Mouse (Mus musculus) G1E-ER4 (cell line): ENCODE data around the gene Medag. TPM values are rescaled to one million over a fixed set of nuclear protein-coding genes. Genes with fewer than 3 reads are reported as not detected.

Experiments used
- GATA1 ChIP-seq: IDR thresholded peaks from one replicate; pipeline ENCODE4 v1.8.0; 2012; ENCODE audit warnings: low read length, inconsistent platforms
- polyA plus RNA-seq: library from polyadenylated mRNA; stranded (reverse); fragments of >175 nt; gene quantifications from 2 replicates; pipeline ENCODE4 v1.2.3, GENCODE M21; 2012

Gene Medag
- not detected in 2 replicates for polyA plus RNA-seq

DNA sequence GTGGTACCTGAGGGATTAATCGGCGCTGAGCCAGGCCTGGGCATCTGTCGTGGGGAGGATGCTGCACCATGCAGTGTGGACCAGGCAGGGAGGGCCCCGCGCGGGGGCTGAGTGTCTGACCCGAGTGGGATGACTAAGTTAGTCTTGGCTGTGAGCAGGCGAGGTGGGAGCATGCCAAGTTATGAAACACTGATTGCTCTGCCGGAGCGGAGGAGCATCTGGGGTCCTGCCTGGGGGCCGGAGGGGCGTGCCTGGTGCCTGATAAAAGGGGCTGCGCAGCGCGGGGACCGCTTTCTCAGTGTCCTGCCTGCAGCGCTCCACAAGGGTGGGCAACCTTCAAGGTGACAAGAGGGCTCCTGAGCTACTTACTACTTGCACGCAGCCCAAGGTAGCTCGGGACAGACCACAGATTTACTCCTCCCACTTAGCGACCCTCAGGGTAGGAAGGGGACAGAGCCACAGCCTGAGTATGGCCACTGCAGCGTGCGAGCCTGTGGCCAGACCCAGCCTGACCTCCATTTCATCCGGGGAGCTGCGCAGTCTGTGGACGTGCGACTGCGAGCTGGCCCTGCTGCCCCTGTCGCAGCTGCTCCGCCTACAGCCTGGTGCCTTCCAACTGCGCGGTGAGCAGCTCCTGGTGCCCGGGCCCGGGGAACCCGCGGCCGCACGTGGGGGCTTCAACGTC is at the start of gene Medag:
Medag (plus strand) TSS at position 241 of the 685 bp plus-strand sequence.
- TF ChIP-seq GATA1, result no peak

GRCm38 (mm10) chr5:149362626-149363025 is 48.9 kb upstream of the Medag start:
- TF ChIP-seq GATA1, result no peak

- TF ChIP-seq GATA1, result no peak
These were observed 47.4 kb upstream of the Medag start for GRCm38 (mm10) chr5:149363903-149364755.

GRCm38 (mm10) chr5:149367011-149367410 is 44.5 kb upstream of the Medag start:
- TF ChIP-seq GATA1, result no peak

- no peak for TF ChIP-seq GATA1
These were observed 43.7 kb upstream of the Medag start for GRCm38 (mm10) chr5:149367544-149368466.

GRCm38 (mm10) chr5:149368575-149369312 is 42.8 kb upstream of the Medag start:
- no peak for TF ChIP-seq GATA1

GRCm38 (mm10) chr5:149369373-149370035 is 42.0 kb upstream of the Medag start:
- no peak for TF ChIP-seq GATA1

DNA sequence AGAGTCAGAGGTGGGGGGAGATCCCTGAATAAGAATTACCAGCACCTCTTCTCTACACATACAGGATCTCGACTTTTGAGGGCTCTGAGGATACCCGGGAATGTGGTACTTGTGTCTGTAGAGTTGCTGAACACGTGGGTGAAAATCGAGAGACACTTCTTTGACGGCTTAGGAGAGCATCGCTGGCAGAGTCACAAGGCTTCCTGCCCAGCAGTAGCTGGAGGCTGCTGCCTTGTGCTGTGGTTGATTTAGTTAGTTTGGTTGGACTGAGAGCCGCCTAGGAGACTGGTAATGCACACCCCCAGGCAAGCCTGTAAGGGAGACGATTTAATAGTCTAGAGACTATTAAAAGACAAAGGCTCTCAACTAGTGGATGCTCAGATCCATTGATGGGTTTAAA is 39.5 kb upstream of the Medag start:
- no peak for TF ChIP-seq GATA1

- TF ChIP-seq GATA1, result no peak
These were observed 38.3 kb upstream of the Medag start for GRCm38 (mm10) chr5:149373224-149373623.

- TF ChIP-seq GATA1, result no peak
These were observed 37.5 kb upstream of the Medag start for GRCm38 (mm10) chr5:149374026-149374425.

DNA sequence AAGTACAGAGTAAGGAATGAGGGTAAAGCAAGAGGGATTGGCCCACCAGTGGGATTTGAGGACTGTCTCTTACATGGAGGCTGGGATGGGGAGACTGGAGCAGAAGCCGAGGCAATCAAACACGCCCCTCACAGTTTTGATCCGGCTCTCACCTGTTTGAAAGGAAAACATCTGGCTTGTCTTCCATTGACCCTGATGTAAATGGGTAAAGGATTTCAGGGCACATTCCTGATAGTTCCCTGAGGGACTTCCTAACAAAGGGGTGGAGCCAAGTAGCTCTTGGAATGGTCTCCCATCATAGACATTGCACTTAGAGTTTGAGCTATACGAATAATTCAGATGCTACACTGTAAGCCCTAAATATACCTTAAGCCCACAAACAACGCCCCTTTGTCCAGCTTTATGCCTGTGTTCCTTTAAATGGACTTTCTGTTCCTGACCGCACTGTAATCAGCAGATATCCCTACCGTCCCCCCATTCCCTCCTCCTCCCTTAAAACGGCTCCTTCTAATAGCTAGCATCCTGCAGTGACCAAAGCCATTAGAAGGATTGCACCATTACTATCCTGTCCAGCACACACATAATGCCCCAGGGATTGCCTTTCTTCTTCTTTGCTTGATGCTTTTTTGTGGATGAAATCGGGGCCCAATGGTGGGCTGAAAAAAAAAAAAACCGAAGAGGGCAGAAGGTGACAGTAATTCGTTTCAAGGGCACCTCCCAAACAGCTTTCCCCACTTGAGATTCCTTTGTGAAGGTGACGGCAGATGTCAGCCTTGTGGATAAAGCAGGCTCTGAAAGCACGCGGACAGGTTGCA is 36.3 kb upstream of the Medag start:
- no peak for TF ChIP-seq GATA1

DNA sequence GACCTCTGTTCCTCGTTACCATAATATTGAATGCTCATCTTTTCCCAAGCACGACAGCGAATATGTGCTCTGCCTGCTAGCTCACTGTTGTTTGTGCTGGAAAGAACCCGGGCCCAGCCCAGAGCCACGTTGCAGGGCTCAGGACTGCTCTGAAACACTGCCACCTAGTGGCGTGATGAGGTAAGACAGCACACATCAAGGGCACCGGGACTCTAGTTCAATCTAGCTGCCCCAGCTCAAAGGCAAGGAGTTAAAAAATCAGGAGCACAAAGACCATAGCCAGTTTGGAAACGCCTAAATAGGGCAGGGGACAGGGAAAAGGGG is 35.7 kb upstream of the Medag start:
- no peak for TF ChIP-seq GATA1

GRCm38 (mm10) chr5:149376367-149376766 is 35.2 kb upstream of the Medag start:
- no peak for TF ChIP-seq GATA1

- TF ChIP-seq GATA1, result no peak
These were observed 34.3 kb upstream of the Medag start for GRCm38 (mm10) chr5:149377253-149377652.

- TF ChIP-seq GATA1, result no peak
These were observed 33.0 kb upstream of the Medag start for GRCm38 (mm10) chr5:149378566-149378965.
